Mouse (Mus musculus): ENCODE measurements around the gene Gja8.

Gene Gja8

GRCm38 (mm10) chr3:96925920-96926319 lies at the start of gene Gja8:
Gene Gja8 (minus strand): TSS chr3:96926020.
- DNase-seq, result no peak

GRCm38 (mm10) chr3:96974467-96974866 lies 48.6 kb upstream of the Gja8 start:
- DNase-seq, result no peak

- DNase-seq, result no peak
Measured at GRCm38 (mm10) chr3:96970986-96971385, 45.2 kb upstream of the Gja8 start.

GRCm38 (mm10) chr3:96963088-96964034 lies 37.5 kb upstream of the Gja8 start:
- no peak for DNase-seq

GRCm38 (mm10) chr3:96960597-96960996 lies 34.8 kb upstream of the Gja8 start:
- no peak for DNase-seq

- DNase-seq, result no peak
Measured at GRCm38 (mm10) chr3:96953489-96954233, 27.8 kb upstream of the Gja8 start.

- no peak for DNase-seq
Measured at GRCm38 (mm10) chr3:96942706-96943105, 16.9 kb upstream of the Gja8 start.

GRCm38 (mm10) chr3:96938738-96939137 lies 12.9 kb upstream of the Gja8 start:
- peak; percentile 90 for DNase-seq

GRCm38 (mm10) chr3:96937606-96938005 lies 11.8 kb upstream of the Gja8 start:
- DNase-seq, result no peak

- DNase-seq, result peak; percentile 33
Measured at GRCm38 (mm10) chr3:96936241-96936640, 10.4 kb upstream of the Gja8 start.

GRCm38 (mm10) chr3:96931261-96931681 lies 5.5 kb upstream of the Gja8 start:
- no peak for DNase-seq

GRCm38 (mm10) chr3:96924631-96925030 lies 1.2 kb downstream of the Gja8 start:
- no peak for DNase-seq

- DNase-seq, result no peak
Measured at GRCm38 (mm10) chr3:96920991-96921390, 4.8 kb downstream of the Gja8 start.

- DNase-seq, result no peak
Measured at GRCm38 (mm10) chr3:96905592-96905991, 20.2 kb downstream of the Gja8 start.

GRCm38 (mm10) chr3:96904851-96905541 lies 20.8 kb downstream of the Gja8 start, which contains the start of gene Gpr89:
Gene Gpr89 (minus strand): TSS chr3:96905346.
- DNase-seq, result peak; percentile 95

GRCm38 (mm10) chr3:96904393-96904792 lies 21.4 kb downstream of the Gja8 start, which contains the start of gene Gja5:
Gene Gja5 (plus strand): TSS chr3:96904693.
- no peak for DNase-seq

- DNase-seq, result no peak
Measured at GRCm38 (mm10) chr3:96902336-96902999, 23.4 kb downstream of the Gja8 start.

- DNase-seq, result no peak
Measured at GRCm38 (mm10) chr3:96883690-96884089, 42.1 kb downstream of the Gja8 start.

GRCm38 (mm10) chr3:96882061-96882849 lies 43.6 kb downstream of the Gja8 start:
- no peak for DNase-seq

- DNase-seq, result no peak
Measured at GRCm38 (mm10) chr3:96881557-96881956, 44.3 kb downstream of the Gja8 start.

- no peak for DNase-seq
Measured at GRCm38 (mm10) chr3:96880385-96880784, 45.4 kb downstream of the Gja8 start.

GRCm38 (mm10) chr3:96879536-96879935 lies 46.3 kb downstream of the Gja8 start:
- DNase-seq, result no peak
